Mouse (Mus musculus): ENCODE data around the gene Swt1. TPM values are rescaled to one million over a fixed set of nuclear protein-coding genes. Genes with fewer than 3 reads are reported as not detected.
"Not testable (repeated sequence)": the region's sequence is repeated elsewhere in the genome, so short reads cannot be mapped to it uniquely, and the experiment has no call there.

Gene Swt1
- total RNA-seq, 2 experiments from 2014 or later: 7.6 to 9.6 TPM

DNA sequence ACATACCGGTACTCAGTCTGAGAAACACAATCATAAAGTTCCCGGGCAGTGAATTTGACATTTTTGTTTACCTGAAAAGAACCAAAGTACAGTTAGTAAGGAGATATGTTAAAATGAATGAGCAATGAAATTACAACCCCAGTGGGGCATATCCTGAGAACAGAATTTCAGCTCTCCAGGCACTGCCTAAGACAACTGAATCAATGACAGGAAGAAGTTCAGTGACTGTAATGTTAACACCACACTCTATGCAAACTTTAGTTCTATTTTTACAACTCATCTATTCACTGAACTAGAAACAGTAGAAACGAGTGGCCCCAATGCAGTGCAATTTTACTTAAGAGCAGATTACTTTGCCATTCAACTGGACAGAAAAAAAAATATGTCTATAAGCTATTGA lies 57.7 kb downstream of the Swt1 start:
- intact Hi-C loops (cut with DNase I): no loop called here
- no peak for DNase-seq (ENCODE audit: extremely low spot score in 1 of 2, low spot score in 2 of 2)

DNA sequence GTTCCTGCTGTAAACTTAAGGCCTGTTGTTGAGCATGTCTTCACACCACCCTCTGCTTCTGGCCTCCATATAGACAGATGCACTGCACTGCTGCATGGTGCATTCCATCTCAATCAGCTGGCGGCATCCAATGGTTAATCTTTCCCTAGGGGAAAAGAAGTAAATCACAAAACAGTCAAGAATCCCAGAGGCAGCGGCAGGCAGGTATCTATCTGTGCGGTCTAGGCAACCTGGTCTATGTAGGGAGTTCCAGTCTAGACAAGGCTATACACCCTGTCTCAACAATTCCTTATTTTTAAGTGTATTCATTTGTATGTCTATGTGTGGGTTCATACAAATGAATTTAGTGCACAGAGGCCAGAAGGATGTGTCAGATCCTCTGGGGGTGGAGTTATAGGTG lies 59.8 kb downstream of the Swt1 start:
- intact Hi-C loops (cut with DNase I): loop anchor here (10.0 kb wide), 1 partner anchor 954 kb away; no protein-coding TSS in a partner anchor
- DNase-seq (ENCODE audit: extremely low spot score in 1 of 2, low spot score in 2 of 2): no peak

DNA sequence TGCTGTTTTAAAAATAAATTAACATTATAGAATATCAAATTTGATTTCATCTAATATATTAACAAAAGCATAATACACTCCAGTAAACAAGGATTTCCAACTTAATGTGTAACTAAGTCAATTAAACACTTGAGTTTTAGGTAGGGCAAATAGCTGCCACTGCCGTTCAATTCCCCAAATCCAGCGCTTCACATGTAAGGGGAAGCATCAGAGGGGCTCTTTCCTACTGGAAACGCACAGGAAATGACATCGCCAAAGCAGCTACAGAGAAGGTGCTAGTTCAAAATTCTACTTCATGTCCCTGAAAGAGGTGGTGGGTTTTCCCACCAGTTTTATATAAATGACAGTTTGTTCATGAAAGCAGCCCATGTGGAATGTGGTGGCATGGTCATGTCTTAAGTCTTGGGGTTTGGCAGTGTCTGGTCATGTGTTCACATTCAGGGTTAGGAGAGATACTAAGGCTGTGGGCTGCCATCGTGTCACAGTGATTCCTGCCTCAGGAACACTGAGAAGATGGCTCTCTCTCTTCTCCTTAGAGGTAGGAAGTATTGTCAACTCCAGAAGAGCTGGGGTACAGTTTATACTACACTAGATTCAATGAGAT lies 60.4 kb downstream of the Swt1 start:
- intact Hi-C loops (cut with DNase I): loop anchor here (10.0 kb wide), 1 partner anchor 953 kb away; no protein-coding TSS in a partner anchor
- no peak for DNase-seq (ENCODE audit: extremely low spot score in 1 of 2, low spot score in 2 of 2)

DNA sequence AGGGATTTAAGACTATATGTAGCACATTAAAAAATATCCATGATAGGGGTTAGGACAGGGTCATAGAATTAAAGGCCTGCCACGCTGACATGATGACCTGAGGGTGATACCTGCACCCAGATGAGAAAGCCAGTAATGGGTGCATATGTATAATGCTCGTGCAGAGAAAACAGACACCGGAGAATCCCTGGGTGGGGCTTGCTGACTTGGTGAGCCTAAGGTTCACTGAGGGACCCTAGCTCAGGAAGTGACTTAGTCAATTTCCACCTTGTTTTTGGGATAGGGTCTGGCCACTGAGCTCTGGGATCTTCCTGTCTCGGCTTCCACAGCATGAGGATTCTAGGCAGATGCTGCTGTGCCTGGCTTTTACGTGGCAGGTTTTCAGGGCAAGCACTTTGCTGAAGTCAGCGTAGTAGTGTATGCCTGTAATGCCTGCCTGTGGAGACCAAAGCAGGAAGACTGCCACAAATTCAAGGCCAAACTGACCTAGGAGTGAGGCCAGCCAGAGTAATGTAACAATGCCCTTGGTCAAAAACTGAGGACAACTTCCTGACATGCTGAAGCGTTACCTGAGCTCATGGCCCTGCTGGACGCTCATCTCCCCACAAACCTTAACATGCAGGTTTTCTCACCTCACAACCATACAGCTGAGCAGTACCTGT lies 61.2 kb downstream of the Swt1 start:
- DNase-seq (ENCODE audit: extremely low spot score in 1 of 2, low spot score in 2 of 2): no peak
- intact Hi-C loops (cut with DNase I): loop anchor here (10.0 kb wide), 1 partner anchor 952 kb away; no protein-coding TSS in a partner anchor

DNA sequence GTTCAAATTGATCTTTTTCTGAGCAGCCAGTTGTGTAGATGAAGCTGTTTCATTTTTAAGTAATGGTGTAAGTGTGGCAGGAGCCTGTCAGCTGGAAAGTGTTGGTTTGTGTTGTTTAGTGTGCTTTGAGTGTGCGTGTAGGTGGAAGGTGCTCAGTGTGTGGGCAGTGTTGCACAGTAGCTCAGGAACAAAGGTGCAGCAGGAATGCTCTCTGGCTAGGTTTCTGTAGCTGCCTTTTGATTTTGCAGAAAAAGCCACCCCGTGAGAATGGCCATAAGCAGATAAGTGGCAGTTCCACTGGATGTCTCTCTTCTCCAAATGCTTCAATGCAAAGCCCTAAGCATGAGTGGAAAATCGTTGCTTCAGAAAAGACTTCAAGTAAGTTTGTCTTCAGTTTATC lies 68.9 kb downstream of the Swt1 start:
- intact Hi-C loops (cut with DNase I): no loop called here

GRCm38 (mm10) chr1:151355994-151356393 lies 72.3 kb downstream of the Swt1 start:
- intact Hi-C loops (cut with DNase I): no loop called here

More for the DNA sequence above, 68.9 kb downstream of the Swt1 start:
- no peak for DNase-seq (ENCODE audit: extremely low spot score in 1 of 2, low spot score in 2 of 2)

GRCm38 (mm10) chr1:151352911-151353310 lies 75.3 kb downstream of the Swt1 start:
- intact Hi-C loops (cut with DNase I): loop anchor here (2.0 kb wide), 1 partner anchor 318 kb away; no protein-coding TSS in a partner anchor
- DNase-seq (ENCODE audit: extremely low spot score in 1 of 2, low spot score in 2 of 2): no peak

More at GRCm38 (mm10) chr1:151355994-151356393, 72.3 kb downstream of the Swt1 start:
- DNase-seq (ENCODE audit: extremely low spot score in 1 of 2, low spot score in 2 of 2): no peak

DNA sequence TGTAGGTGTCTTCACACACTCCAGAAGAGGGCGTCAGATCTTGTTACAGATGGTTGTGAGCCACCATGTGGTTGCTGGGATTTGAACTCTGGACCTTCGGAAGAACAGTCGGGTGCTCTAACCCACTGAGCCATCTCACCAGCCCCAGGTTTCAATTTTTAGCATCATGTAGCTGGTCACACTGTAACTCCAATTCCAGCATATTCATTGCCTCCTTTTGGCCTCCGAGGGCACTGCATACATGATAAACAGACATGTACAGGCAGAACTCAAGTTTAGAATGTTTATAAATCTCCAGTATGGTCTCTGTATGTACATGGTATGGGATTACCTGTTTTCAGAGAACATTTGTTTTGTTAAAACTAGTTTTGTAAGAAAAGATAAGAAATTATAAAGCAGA lies 80.0 kb downstream of the Swt1 start:
- DNase-seq (ENCODE audit: extremely low spot score in 1 of 2, low spot score in 2 of 2); intact Hi-C loops (cut with DNase I): not testable (repeated sequence)

DNA sequence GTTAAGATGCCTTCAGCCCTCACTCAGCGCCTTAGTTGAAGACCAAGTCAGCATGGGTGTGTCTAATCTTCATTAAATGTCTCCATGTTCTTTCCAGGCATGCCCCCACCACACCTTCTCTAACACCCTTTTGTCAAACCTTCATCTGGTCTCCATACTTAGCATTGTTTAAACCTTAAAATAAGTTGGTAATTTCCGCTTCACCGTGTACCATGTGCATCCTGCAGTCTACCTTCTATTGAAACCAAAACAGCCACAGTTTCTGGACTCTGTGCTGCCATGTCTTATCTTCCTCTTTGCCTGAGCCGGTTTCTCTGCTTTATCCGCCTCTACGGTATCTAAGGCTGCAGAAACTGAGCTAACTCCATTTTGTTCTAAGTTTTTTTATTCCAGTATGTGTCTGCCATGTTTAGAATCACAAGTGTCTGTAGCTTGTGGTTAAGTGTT lies 81.6 kb downstream of the Swt1 start:
- intact Hi-C loops (cut with DNase I): no loop called here
- no peak for DNase-seq (ENCODE audit: extremely low spot score in 1 of 2, low spot score in 2 of 2)

DNA sequence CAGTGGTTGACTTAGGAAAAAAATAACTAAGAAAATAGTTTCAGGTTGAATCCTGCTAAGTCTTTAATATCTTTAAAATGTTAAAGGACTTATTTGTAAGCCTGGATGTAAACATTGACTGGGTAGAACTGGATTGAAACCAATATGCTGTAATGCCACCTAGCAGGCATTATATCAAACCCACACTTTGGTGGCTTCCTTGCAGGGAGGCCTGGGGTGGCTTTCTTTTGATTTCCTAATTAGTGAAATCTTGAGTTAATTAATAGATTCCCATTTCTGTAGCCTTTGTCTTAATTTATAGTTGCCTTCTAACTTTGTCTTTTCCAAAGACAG lies 82.4 kb downstream of the Swt1 start:
- intact Hi-C loops (cut with DNase I): loop anchor here (2.0 kb wide), 1 partner anchor 265 kb away; no protein-coding TSS in a partner anchor
- DNase-seq (ENCODE audit: extremely low spot score in 1 of 2, low spot score in 2 of 2): no peak

DNA sequence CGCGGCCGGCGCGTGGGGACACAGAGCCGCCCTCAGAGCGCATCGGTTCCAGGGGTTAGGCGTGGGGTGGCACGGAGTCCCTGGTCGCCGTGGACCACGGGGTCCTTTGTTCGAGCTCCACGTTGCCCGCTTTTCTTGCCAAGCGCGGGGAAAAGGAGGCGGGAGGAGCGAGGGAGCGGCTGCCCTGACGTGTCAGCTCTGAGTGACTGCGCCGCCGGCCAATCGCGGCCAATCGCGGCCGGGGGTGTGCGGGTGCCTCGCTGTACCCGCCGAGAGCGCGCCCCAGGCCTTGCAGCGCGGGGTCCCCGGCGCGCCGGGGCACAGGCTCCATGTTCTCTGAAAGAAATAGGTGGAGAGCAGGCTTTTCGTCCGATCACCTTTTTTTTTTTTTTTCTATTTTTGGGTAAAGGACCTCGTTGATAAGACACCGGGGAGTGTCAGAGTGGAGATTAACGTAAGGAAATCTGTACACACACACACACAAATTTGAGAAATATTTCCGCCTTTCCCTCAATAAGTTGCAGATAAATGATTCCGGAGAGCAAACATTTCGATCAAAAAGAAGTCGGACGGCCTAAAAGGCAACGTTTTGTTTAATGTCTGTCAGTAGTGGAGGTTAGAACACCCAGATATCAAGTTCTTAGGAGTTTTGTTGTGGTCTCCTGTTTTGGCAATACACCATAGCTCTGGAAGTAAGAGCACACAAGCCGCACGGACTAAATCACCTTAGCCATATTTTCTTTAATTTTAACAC lies 83.0 kb downstream of the Swt1 start:
- intact Hi-C loops (cut with DNase I): loop anchor here (2.0 kb wide), 1 partner anchor 264 kb away; no protein-coding TSS in a partner anchor

DNA sequence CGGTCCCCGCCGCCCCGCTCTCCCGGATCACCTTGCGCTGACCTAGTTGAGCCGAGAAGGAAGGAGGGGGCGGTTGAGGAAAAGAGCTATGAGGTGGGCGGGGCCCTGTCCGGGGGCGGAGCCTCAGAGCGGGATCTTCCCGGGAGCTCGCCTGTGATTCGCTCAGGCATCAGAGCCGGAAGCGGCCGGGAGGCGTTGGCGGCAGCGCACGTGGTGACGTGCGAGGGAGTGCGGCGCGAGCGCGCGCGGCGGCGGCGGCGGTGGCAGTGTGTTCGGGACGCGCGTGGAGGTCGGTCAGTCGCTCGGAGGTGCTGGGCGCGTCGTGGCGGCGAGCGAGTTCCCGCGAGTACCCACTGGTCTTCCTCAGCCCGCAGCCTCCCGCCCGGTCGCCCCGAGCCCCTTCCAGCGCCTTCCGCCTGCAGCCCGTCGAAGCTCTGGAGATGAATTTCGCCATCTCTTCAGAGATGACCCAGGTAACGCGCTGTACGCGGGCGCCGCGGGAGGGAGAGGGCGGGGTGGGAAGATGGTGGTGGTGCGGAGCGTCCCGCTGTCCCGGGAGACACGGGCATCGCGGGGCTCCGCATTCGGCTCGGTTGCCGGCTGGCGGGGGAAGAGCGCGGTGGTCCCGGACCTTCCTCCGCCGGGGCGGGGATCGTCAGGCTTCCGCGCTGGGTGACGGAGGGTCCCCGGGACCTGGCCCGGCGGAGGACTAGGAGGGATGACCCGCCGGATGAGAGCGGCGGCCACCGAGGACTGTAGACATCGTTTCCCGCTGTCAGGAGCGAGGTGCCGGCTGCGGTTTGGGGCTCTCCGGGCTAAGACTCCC lies 83.8 kb downstream of the Swt1 start, which contains the start of gene Ivns1abp:
Gene Ivns1abp (plus strand): TSS at position 195 of the 826 bp plus-strand sequence.
- intact Hi-C loops (cut with DNase I): loop anchor here (2.0 kb wide), 1 partner anchor 264 kb away; no protein-coding TSS in a partner anchor
- peak; percentile 94 to 99 for DNase-seq (ENCODE audit: extremely low spot score in 1 of 2, low spot score in 2 of 2)

More for the DNA sequence above, 83.0 kb downstream of the Swt1 start:
- peak; percentile 93 to 98 for DNase-seq (ENCODE audit: extremely low spot score in 1 of 2, low spot score in 2 of 2)

DNA sequence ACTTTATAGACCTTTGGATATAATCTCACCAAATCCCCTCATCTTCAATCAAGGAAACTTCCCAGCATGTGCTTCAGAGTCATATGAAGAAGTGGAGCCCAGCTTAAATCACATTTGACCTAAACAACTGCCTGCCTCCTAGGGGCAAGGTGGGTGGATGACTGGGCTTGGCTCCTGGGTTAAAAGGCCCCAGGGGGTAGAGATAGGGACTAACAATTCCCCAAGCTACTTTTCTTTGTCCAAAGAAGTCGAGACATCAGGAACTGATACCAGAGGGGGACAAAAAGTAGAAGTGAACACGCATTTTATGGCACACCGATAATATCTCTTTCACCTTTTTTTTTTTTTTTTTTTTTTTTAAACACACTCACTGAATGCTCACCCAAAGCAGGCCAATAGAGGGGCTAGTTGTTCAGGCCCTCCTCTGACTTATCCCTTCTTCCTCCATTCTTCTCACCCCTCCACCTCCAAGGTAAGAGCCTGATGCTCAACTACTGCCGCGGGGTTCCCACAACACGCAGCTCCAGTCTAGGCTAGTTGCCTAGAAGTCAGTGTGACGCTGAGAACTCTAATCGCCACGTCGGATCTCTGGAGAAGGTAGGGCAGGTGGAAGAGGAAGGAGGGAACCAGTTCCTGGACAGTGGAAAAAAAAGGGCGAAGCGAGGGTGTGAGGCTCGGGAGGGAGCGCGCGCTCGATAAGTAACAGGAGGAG lies 84.5 kb downstream of the Swt1 start:
- peak in 1 of 2 experiments; percentile 30 for DNase-seq (ENCODE audit: extremely low spot score in 1 of 2, low spot score in 2 of 2)
- intact Hi-C loops (cut with DNase I): loop anchor here (2.0 kb wide), 1 partner anchor 263 kb away; no protein-coding TSS in a partner anchor

- DNase-seq (ENCODE audit: extremely low spot score in 1 of 2, low spot score in 2 of 2): no peak
- intact Hi-C loops (cut with DNase I): no loop called here
These were observed 85.3 kb downstream of the Swt1 start for GRCm38 (mm10) chr1:151342968-151343367.

- DNase-seq (ENCODE audit: extremely low spot score in 1 of 2, low spot score in 2 of 2): no peak
- intact Hi-C loops (cut with DNase I): no loop called here
These were observed 85.9 kb downstream of the Swt1 start for GRCm38 (mm10) chr1:151342311-151342710.

GRCm38 (mm10) chr1:151341321-151342044 lies 86.8 kb downstream of the Swt1 start:
- intact Hi-C loops (cut with DNase I): no loop called here

GRCm38 (mm10) chr1:151338941-151339340 lies 89.3 kb downstream of the Swt1 start:
- peak in 1 of 2 experiments; percentile 25 for DNase-seq (ENCODE audit: extremely low spot score in 1 of 2, low spot score in 2 of 2)
- intact Hi-C loops (cut with DNase I): no loop called here

More at GRCm38 (mm10) chr1:151341321-151342044, 86.8 kb downstream of the Swt1 start:
- no peak for DNase-seq (ENCODE audit: extremely low spot score in 1 of 2, low spot score in 2 of 2)
